Mouse (Mus musculus): ENCODE data around the gene Zbtb1.
"Not testable (repeated sequence)": the region's sequence is repeated elsewhere in the genome, so short reads cannot be mapped to it uniquely, and the experiment has no call there.

The Zbtb1 gene

DNA sequence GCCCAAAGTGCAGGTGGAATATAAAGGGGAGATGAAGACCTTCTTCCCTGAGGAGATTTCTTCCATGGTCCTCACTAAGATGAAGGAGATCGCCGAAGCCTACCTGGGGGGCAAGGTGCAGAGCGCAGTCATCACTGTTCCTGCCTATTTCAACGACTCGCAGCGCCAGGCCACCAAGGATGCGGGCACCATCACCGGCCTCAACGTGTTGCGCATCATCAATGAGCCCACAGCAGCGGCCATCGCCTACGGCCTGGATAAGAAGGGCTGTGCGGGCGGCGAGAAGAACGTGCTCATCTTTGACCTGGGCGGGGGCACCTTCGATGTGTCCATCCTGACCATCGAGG lies 34.7 kb downstream of the Zbtb1 start:
- DNase-seq (ENCODE audit: low spot score) = no peak

DNA sequence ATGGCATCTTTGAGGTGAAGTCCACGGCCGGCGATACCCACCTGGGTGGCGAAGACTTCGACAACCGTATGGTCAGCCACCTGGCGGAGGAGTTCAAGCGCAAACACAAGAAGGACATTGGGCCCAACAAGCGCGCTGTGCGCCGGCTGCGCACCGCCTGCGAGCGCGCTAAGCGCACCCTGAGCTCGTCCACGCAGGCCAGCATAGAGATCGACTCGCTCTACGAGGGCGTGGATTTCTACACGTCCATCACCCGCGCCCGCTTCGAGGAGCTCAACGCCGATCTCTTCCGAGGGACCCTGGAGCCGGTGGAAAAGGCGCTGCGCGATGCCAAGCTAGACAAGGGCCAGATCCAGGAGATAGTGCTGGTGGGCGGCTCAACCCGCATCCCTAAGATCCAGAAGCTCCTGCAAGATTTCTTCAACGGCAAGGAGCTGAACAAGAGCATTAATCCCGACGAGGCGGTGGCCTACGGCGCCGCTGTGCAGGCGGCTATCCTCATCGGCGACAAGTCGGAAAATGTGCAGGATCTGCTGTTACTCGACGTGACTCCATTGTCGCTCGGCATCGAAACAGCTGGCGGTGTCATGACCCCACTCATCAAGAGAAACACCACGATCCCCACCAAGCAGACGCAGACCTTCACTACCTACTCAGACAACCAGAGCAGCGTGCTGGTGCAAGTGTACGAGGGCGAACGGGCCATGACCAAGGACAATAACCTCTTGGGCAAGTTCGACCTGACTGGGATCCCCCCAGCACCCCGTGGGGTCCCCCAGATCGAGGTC lies 35.3 kb downstream of the Zbtb1 start:
- DNase-seq (ENCODE audit: low spot score) = no peak

- no peak for DNase-seq (ENCODE audit: low spot score)
Observed at GRCm38 (mm10) chr12:76405971-76406370, 35.9 kb downstream of the Zbtb1 start.

GRCm38 (mm10) chr12:76407184-76407583 lies 37.1 kb downstream of the Zbtb1 start:
- no peak for DNase-seq (ENCODE audit: low spot score)

GRCm38 (mm10) chr12:76409166-76409565 lies 39.1 kb downstream of the Zbtb1 start:
- DNase-seq (ENCODE audit: low spot score) = no peak

DNA sequence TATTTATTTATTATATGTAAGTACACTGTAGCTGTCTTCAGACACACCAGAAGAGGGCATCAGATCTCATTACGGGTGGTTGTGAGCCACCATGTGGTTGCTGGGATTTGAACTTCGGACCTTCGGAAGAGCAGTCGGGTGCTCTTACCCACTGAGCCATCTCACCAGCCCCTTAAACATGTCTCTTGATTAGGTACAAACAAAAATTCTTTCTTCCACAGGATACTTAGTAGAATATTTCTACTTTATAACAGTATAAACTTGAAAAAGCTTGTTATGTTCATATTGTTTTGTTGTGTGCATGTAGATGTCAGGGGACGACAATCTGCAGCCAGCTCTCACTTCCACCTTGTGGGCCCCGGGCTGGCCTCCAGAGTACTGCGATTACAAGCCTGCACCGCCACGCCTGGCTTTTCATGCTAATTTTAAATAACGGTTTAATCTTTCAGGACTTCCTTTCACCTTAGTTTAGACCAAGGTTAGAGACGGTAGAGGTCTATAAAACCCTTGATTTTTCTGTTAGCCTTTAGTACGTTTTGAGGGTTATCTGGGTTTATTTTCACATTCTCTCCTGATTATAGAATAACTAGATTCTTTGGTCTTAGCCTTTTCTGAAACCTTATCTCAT lies 45.4 kb downstream of the Zbtb1 start:
- DNase-seq (ENCODE audit: low spot score) = no peak

GRCm38 (mm10) chr12:76417433-76417854 lies 47.4 kb downstream of the Zbtb1 start, which contains the start of gene Ppp1r36:
Gene Ppp1r36, plus strand, starts transcription at chr12:76417538.
- no peak for DNase-seq (ENCODE audit: low spot score)

DNA sequence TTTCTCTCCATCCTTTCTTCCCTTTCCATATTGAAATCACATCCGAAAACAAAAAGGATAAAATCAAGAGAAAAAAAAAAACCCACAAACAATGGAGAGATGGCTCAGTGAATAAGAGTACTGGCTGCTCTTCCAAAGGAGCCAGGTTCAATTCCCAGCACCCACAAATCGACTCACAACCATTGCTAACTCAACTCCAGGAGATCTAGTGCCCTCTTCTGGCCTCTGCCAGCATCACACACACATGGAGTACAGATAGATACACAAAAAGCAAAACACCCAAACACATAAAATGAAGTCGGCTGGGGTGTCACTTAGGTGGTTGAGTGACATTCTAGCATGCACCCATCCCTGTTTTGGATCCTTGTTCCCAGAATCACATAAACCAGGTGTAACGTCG lies 48.3 kb downstream of the Zbtb1 start:
- DNase-seq (ENCODE audit: low spot score) = no peak

- no peak for DNase-seq (ENCODE audit: low spot score)
Observed at GRCm38 (mm10) chr12:76425256-76425655, 55.2 kb downstream of the Zbtb1 start.

GRCm38 (mm10) chr12:76427546-76427945 lies 57.5 kb downstream of the Zbtb1 start:
- DNase-seq (ENCODE audit: low spot score) = no peak

DNA sequence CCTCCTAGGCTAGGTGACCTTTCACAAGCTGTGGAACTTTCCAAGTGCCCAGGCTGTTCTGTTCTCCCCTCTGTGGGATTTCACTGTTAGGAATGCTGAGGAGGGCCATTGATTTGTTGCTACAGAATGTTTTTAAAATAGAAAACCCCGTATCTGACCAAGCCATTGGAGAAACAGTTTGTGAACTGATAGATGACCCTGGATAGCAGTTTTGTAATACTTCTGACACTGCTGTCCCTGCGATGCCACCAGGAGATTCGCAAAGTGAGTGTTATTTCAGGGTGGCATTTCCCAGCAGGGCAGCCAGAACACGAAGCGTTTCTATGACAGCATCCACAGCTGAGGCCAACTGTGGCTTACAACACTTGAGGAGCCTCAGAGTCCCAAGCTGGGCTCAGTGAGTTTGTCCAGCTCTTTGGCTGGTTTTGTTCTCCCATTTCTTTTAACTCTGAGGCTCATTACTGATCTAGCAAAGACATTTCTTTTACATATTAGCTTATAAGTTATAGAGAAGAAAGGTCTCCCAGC lies 60.9 kb downstream of the Zbtb1 start:
- DNase-seq (ENCODE audit: low spot score) = no peak

GRCm38 (mm10) chr12:76431431-76431830 lies 61.4 kb downstream of the Zbtb1 start:
- DNase-seq (ENCODE audit: low spot score) = no peak

- no peak for DNase-seq (ENCODE audit: low spot score)
Observed at GRCm38 (mm10) chr12:76434111-76434510, 64.0 kb downstream of the Zbtb1 start.

- DNase-seq (ENCODE audit: low spot score) = no peak
Observed at GRCm38 (mm10) chr12:76435084-76435483, 65.0 kb downstream of the Zbtb1 start.

GRCm38 (mm10) chr12:76435549-76435948 lies 65.5 kb downstream of the Zbtb1 start:
- DNase-seq (ENCODE audit: low spot score) = no peak

DNA sequence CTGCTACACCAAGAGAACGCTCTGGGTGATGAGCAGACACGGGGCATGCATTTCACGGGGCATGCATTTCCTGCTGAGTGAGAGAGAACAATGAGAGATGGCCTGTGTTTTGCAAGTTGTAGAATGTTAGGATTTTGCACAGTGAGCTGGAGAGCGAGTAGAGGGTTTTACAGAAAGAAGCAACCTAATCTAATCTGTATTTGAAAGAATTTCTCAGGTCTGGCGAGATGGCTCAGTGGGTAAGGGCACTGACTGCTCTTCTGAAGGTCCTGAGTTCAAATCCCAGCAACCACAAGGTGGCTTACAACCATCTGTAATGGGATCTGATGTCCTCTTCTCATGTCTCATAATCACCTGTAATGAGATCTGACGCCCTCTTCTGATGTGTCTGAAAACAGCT lies 73.4 kb downstream of the Zbtb1 start:
- not testable (repeated sequence) for DNase-seq (ENCODE audit: low spot score)

GRCm38 (mm10) chr12:76444359-76444772 lies 74.3 kb downstream of the Zbtb1 start:
- peak; percentile 81 for DNase-seq (ENCODE audit: low spot score)

DNA sequence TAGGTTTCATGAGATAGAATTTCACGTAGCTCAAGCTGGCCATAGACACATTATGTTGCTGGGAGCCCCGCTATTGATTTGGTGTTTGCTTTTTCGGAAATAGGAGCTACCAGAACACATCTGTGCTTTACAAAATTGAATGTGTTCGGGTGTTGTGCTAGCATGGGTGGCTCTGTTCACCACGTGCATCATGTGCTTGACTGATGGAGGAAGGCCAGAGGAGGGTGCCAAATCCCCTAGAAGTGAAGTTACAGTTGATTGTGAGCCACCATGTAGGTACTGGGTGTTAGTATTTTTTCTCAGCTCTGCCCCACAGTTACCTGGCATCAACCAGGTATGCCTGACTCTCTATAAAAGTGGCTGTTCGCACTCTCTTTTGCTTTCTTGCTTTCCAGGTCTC lies 74.8 kb downstream of the Zbtb1 start:
- DNase-seq (ENCODE audit: low spot score) = no peak

DNA sequence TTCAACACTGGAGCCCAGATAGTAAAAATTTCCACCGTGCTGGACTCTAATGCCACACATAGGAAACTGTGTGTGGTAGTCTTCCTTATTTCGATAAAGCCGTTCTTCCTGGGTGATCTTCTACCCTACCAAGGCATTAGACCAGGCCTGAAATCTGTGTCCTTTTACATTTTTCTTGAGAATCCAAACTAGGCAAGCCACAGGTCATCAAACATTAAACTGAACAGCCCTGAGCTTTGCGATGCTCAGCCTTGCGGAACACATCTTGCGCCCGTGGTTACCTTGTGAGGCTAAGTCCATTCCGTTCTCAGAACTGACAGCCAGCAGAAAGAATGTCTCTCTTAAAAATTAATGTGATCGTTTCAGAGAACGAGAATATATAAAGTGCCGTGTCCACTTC lies 76.1 kb downstream of the Zbtb1 start:
- DNase-seq (ENCODE audit: low spot score) = no peak
